Mouse (Mus musculus): Measurements from ENCODE around the gene Parp14.

- TF ChIP-seq CTCF (IDR thresholded peaks at IDR 0.05; ENCODE audit: low read depth, low read length) (peak; percentile 55; the same call in 1 of the 2 replicates), GATA1 (IDR thresholded peaks at IDR 0.05; ENCODE audit: borderline replicate concordance, low read length) (no peak), POLR2AphosphoS5 (IDR thresholded peaks at IDR 0.05; ENCODE audit: insufficient replicate concordance, low read depth, low read length) (no peak)
Measured at GRCm38 (mm10) chr16:35839680-35840079, 31.7 kb downstream of the Parp14 start.

All from G1E (cell line).